10 mouse cellular contexts compared by ENCODE assay signal in the genomic region with DNA sequence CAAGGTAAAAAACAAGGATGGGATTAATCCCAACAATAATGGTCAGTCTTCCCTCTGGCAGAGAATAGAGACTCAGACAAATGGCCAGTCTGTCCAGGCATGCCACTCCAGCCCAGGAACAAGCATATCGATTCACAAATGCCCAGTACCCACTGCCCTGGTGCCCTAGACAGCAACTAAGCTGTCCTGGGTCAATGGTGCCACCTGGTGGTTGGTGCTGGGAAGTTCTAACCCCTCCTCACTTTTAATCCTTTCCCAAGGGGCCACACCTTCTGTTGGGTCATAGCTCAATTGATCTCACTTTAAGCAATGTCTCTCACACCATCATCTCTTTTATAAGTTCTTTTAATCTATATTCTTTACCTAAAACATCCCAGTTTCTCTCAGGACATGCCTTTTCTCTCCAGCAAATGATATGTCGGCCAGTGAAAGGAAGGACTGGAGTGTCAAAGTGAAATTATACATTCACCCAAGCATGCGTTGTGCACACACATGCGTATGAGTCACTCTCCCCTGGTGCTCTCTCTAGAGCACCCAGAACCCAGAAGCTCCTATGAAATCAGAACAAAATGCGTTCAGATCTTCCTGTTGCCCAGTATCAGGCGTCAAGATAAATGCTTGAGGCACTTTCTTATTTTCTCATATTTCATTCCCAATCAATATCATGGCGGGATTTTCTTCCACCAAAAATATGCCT. TPM values are rescaled to one million over a fixed set of nuclear protein-coding genes. Genes with fewer than 3 reads are reported as not detected.
DNase-seq lines count a peak whose midpoint lies in the region; ATAC-seq and TF ChIP-seq lines count a peak whose summit lies in the region.
"Had no signal": no experiment of that assay in that cellular context is flagged by ENCODE, and none has a peak within 500 bp of the region (broad histone marks: within the 10 kb centered on the region; RNA-seq: fewer than 3 reads in every experiment).

No protein-coding gene starts in this region.

- H3K27me3 ChIP-seq in hindbrain, postnatal 0 days (ENCODE audit: insufficient read depth, low read length): peaks cover 4% of the 10 kb centered on the region; the same call in 1 of the 2 replicates
- peaks cover 38% of the 10 kb centered on the region for H3K27me3 ChIP-seq in hindbrain, embryonic 14.5 days (ENCODE audit: control insufficient read depth, insufficient read depth, low read length)

- H3K9me3 ChIP-seq in hindbrain, postnatal 0 days (ENCODE audit: low read length): no peaks in the 10 kb centered on the region
- no peaks in the 10 kb centered on the region for H3K9me3 ChIP-seq in hindbrain, embryonic 14.5 days (ENCODE audit: control insufficient read depth, low read length)
- no peaks in the 10 kb centered on the region for H3K9me3 ChIP-seq in ES-E14 (ENCODE audit: control insufficient read depth, insufficient read depth, low read depth, low read length)

- H3K4me1 ChIP-seq in hindbrain, postnatal 0 days (ENCODE audit: insufficient read depth, low read length): 0 out of 2 replicates have a peak, but pooled peaks cover 1% of the 10 kb centered on the region
- 0 out of 2 replicates have a peak, but pooled peaks cover 3% of the 10 kb centered on the region for H3K4me1 ChIP-seq in hindbrain, embryonic 14.5 days (replicated peaks; ENCODE audit: control insufficient read depth, insufficient read depth, low read length)
- H3K4me1 ChIP-seq in ES-E14 (ENCODE audit: control insufficient read depth in 2 of 2, insufficient read depth in 2 of 2, low read length in 2 of 2, poor library complexity in 1 of 2): peaks cover 2 to 3% of the 10 kb centered on the region in 2 experiments; a peak in 2 of 4 replicates

- no peak for ATAC-seq in hindbrain, postnatal 0 days
- ATAC-seq in hindbrain, embryonic 14.5 days (ENCODE audit: low FRiP score): no peak

- H3K9ac ChIP-seq in hindbrain, postnatal 0 days (replicated peaks; ENCODE audit: low read length): no peak overlapping the region
- no peak overlapping the region for H3K9ac ChIP-seq in hindbrain, embryonic 14.5 days
- H3K9ac ChIP-seq in ES-E14 (ENCODE audit: insufficient read depth, low read depth, low read length, poor library complexity, severe bottlenecking): no peak overlapping the region

- peak; percentile 72 for TF ChIP-seq CTCF in hindbrain, postnatal 0 days (IDR thresholded peaks at IDR 0.05; ENCODE audit: low read depth)

- peak; percentile 30 for DNase-seq in hindbrain, postnatal 0 days (ENCODE audit: low spot score)
- no peak for DNase-seq in hindbrain, embryonic 14.5 days (ENCODE audit: low spot score)
- DNase-seq in 416B (ENCODE audit: low read depth): peak; percentile 40
- no peak for DNase-seq in ES-E14 (ENCODE audit: low read depth, low spot score)
- peak; percentile 13 for DNase-seq in lung, postnatal 10 days
- DNase-seq in frontal cortex, adult 2 months (ENCODE audit: extremely low spot score in 1 of 2, low spot score in 1 of 2): no peak
- no peak for DNase-seq in Muller cell, postnatal 12 days (ENCODE audit: inconsistent ontology term)
- DNase-seq in urinary bladder, postnatal 25 days (ENCODE audit: low spot score): no peak
- DNase-seq: midbrain, embryonic 14.5 days had no signal

- H3K4me3 ChIP-seq in hindbrain, postnatal 0 days (ENCODE audit: low read length): no peak overlapping the region
- no peak overlapping the region for H3K4me3 ChIP-seq in hindbrain, embryonic 14.5 days (replicated peaks; ENCODE audit: low read length)
- no peak overlapping the region for H3K4me3 ChIP-seq in ES-E14 (ENCODE audit: insufficient read depth in 1 of 2, low read depth in 1 of 2, low read length in 2 of 2, poor library complexity in 1 of 2, severe bottlenecking in 1 of 2)

- H3K27ac ChIP-seq in hindbrain, postnatal 0 days: no peak overlapping the region
- no peak overlapping the region for H3K27ac ChIP-seq in hindbrain, embryonic 14.5 days
- H3K27ac ChIP-seq in ES-E14 (ENCODE audit: insufficient read depth, low read depth, low read length, poor library complexity, severe bottlenecking): no peak overlapping the region

- no peak overlapping the region for H3K4me2 ChIP-seq in hindbrain, postnatal 0 days (ENCODE audit: low read depth, low read length)
- H3K4me2 ChIP-seq in hindbrain, embryonic 14.5 days (replicated peaks): no peak overlapping the region

- in situ Hi-C loops in ES-E14 (cut with MboI; ENCODE audit: low sequenced_read_pairs in 2 of 2, unreplicated experiment in 2 of 2): no loop called here

- WGBS in hindbrain, postnatal 0 days: 91% methylated on average over 7 of the region's 7 CpGs
- WGBS in hindbrain, embryonic 14.5 days: 91% methylated on average over 7 of the region's 7 CpGs

- H3K36me3 ChIP-seq in hindbrain, postnatal 0 days (ENCODE audit: insufficient read depth, low read length): no peaks in the 10 kb centered on the region
- H3K36me3 ChIP-seq in hindbrain, embryonic 14.5 days (replicated peaks; ENCODE audit: control insufficient read depth, insufficient read depth): no peaks in the 10 kb centered on the region
- H3K36me3 ChIP-seq in ES-E14 (ENCODE audit: control insufficient read depth, insufficient read depth, low read length, poor library complexity, severe bottlenecking): no peaks in the 10 kb centered on the region

TF ChIP-seq in ES-E14, 5 proteins besides CTCF, POLR2A, EP300 and RAD21:
- TF ChIP-seq MAFK (IDR thresholded peaks at IDR 0.05; ENCODE audit: insufficient read depth, low read depth, low read length) (no peak), CHD2 (IDR thresholded peaks at IDR 0.05; ENCODE audit: low read depth, low read length) (no peak), ZC3H11A (IDR thresholded peaks at IDR 0.05; ENCODE audit: borderline replicate concordance, low read depth, low read length) (peak; percentile 64; the same call in 1 of the 2 replicates)

RNA-seq across cellular contexts. Expression of a gene that starts 40.7 kb away (rescaled TPM):
- 10.0 and 14.4 TPM in 2 replicates for total RNA-seq in hindbrain, postnatal 0 days (2014; rRNA removed)
- 0.61 and 0.81 TPM in 2 replicates for polyA plus RNA-seq in hindbrain, postnatal 0 days (2015; fragmentation: Nextera tagmentation; extraction: Ambion mirVana)
- polyA plus RNA-seq in hindbrain, embryonic 14.5 days (2014; fragmentation: Nextera tagmentation; extraction: Ambion mirVana): 1.8 and 1.9 TPM in 2 replicates
- total RNA-seq in ES-E14 (2012; rRNA removed): 0.13 and 0.21 TPM in 2 replicates
- polyA plus RNA-seq in frontal cortex, adult 2 months (2012; rRNA removed): 0.04 and 0.08 TPM in 2 replicates
- total RNA-seq: hematopoietic stem cell, adult 5-6 weeks had no signal

Comparison
In these comparisons a context has a peak if more than half of its experiments do, and no peak if none do; other contexts are left out.
1. DNase-seq: peak in hindbrain, postnatal 0 days (single experiment), 416B (single experiment) and lung, postnatal 10 days (single experiment); none in hindbrain, embryonic 14.5 days (single experiment), ES-E14 (single experiment), frontal cortex, adult 2 months (0 of 2), Muller cell, postnatal 12 days (single experiment) and urinary bladder, postnatal 25 days (single experiment).